Mouse (Mus musculus) monocyte, adult 59 days (primary cell): ENCODE measurements around the gene Fuca1. TPM values are rescaled to one million over a fixed set of nuclear protein-coding genes. Genes with fewer than 3 reads are reported as not detected.

Source experiments
- total RNA-seq, 2 experiments: library from RNA; stranded (reverse); gene quantifications; one replicate each; pipeline ENCODE4 v1.2.4; 2023

Gene Fuca1
- total RNA-seq, result 100 to 1,000 TPM; 186 to 202 TPM

DNA sequence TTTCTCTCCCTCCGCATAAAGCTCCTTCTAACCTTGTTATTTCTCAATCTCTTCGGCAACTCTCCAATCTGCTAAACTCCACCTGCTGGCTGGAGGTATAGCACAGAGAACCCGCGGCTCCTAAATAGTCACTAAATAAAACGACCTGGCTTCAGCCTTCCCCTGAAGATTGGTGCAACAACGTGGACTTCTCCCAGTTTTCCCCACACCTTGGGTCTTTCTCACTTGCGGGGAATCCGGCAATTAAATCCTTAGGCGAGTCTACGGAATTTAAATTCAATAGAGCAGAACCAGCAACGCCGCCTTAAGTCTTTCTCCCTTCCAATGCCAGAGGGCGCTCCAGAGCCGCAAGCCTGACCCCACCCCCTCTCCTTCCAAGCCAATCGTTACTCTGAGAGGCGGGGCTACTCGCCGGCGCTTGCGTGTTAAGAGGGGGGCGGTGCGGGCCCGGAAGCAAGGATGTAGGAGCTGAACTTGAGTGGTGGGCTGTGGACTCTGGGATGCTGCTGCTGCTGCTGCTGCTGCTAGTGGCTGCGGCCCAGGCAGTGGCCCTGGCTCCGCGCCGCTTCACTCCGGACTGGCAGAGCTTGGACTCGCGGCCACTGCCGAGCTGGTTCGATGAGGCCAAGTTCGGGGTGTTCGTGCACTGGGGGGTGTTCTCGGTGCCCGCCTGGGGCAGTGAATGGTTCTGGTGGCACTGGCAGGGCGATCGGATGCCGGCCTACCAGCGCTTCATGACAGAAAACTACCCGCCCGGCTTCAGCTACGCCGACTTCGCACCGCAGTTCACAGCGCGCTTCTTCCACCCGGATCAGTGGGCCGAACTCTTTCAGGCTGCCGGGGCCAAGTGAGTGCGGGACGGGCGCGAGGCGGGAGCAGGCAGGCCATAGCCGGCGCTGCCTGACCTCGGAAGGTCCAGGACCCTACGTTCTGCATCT, at the start of gene Fuca1:
Gene Fuca1, plus strand, starts transcription at position 432 of the 938 bp plus-strand sequence.

GRCm38 (mm10) chr4:135873526-135874202, 46.9 kb upstream of the Fuca1 start, which contains the start of gene Pnrc2:
Pnrc2 (minus strand) TSS chr4:135873850.

DNA sequence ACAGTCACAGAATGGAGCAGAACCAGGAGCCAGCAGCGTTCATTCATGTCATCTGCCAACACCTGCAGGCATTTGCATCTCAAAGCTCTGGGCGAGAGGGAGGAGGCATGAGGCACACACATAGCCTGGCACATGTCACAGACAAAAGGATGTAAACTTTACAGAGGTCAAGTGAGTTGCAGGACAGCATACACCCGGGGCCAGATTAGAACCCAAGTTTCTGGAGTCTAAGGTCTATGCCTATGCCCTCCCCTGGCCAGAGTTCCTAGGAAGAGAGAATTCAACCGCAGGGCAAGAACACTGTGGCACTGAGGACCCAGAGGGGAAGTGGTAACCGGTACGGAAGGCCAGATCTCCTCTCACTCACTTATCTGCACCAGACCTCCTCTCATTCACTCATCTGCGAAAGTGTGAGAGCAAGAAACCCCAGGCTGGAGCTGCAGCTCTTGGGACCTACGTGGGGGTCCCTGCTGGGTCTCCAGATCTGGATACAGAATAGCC, 25.4 kb upstream of the Fuca1 start, which contains the start of gene Cnr2:
Gene Cnr2, plus strand, starts transcription at position 324 of the 501 bp plus-strand sequence.

DNA sequence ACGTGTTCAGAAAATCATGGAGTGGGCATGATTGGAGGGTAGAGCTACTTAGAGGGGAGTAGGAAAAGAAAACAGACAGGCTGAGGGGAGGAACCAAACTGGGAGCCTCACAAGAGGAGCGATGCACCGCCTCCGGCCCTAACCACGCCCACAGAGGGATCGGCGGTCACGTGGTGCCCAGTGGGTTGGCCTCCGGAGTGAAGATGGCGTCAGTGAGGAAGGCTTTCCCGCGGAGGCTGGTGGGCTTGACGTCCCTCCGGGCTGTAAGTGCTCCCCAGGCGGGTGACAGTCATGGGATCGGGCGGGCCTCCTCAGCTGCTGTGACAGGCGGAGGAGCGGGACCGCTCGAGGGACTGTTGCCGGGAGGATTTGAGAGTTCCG, 25.7 kb downstream of the Fuca1 start, which contains the start of gene Hmgcl:
Gene Hmgcl, plus strand, starts transcription at position 171 of the 381 bp plus-strand sequence.

DNA sequence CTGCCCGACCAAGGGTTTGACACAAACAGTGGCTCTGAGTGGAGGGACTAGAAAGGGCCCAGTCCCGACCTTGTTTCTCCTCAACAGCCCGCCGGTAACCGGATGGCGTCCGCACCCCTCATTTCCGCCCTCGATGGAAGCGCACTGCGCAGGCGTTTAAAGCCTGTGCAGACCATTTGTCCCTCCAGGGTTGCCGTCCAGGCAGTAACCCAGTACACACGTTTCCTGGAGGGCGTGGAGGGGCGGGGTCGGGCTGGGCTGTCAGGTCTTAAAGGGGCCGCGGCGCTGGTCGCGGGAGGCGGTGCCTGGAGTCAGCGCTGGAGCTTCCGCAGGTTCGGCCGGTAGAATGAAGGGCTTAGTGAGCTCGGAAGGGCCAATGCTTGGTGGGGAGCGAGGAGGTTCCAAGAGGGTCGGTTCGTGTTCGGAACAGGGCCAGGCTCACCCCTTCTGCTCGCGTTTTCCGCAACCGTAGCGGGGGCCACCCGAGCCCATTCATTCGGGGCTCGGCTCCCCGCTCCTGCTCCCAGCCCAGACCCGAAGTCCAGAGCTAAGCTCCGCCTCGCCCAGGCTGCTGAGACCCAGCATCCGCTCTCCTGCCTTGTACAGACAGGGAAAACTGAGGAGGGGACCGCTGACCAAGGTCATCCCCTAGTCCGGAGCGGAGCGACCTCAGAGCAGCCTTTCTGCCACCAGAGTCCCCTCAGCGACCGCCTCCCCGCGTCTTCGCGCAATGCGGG, 43.1 kb downstream of the Fuca1 start, which contains the start of gene Gale:
Gene Gale, plus strand, starts transcription at position 271 of the 737 bp plus-strand sequence.

GRCm38 (mm10) chr4:135972556-135972906, 52.0 kb downstream of the Fuca1 start, which contains the start of gene Lypla2:
Lypla2 (minus strand) TSS chr4:135972626.

GRCm38 (mm10) chr4:135986943-135987710, 66.6 kb downstream of the Fuca1 start, which contains the start of gene Pithd1:
Pithd1 (minus strand) TSS chr4:135987264.

Other genes with a start within 250 kb of the Fuca1 start
- under 1 TPM in 1 of 2 experiments, not detected in 1; 0.73 TPM for gene Ifnlr1, start 234.4 kb upstream of the Fuca1 start, total RNA-seq
- not detected for gene Il22ra1, start 192.6 kb upstream of the Fuca1 start, total RNA-seq
- under 1 TPM in 1 of 2 experiments, not detected in 1; 0.24 TPM for gene Myom3, start 161.0 kb upstream of the Fuca1 start, total RNA-seq
- gene Srsf10, start 65.0 kb upstream of the Fuca1 start, total RNA-seq, result 100 to 1,000 TPM; 100 to 109 TPM
- gene Pnrc2, start 46.9 kb upstream of the Fuca1 start, total RNA-seq, result 100 to 1,000 TPM; 137 to 150 TPM
- 10 to 100 TPM; 16.9 to 20.3 TPM for gene Cnr2, start 25.3 kb upstream of the Fuca1 start, total RNA-seq
- gene Hmgcl, start 25.7 kb downstream of the Fuca1 start, total RNA-seq, result 10 to 100 TPM; 59.2 to 65.1 TPM
- 1 to 10 TPM; 7.9 to 9.4 TPM for gene Gale, start 43.0 kb downstream of the Fuca1 start, total RNA-seq
- gene Lypla2, start 51.9 kb downstream of the Fuca1 start, total RNA-seq, result 10 to 100 TPM; 93.1 to 95.1 TPM
- gene Pithd1, start 66.5 kb downstream of the Fuca1 start, total RNA-seq, result 10 to 100 TPM; 23.2 to 23.9 TPM
- gene Eloa, start 101.0 kb downstream of the Fuca1 start, total RNA-seq, result 10 to 100 TPM; 67.4 to 70.3 TPM
- gene Rpl11, start 132.7 kb downstream of the Fuca1 start, total RNA-seq, result 100 to 1,000 TPM; 643 to 744 TPM
- 10 to 100 TPM; 38.4 to 43.4 TPM for gene Id3, start 222.8 kb downstream of the Fuca1 start, total RNA-seq